Mouse (Mus musculus) MEL-GATA-1-ER (cell line): Measurements from ENCODE around the gene Fbxo47.

Source experiments
- DNase-seq: peaks from one replicate; pipeline ENCODE4 v3.0.0-alpha.2; 2012; ENCODE audit warnings: low read depth; ENCODE audit errors: extremely low read depth

Gene Fbxo47

GRCm38 (mm10) chr11:97813746-97814515, 70.0 kb downstream of the Fbxo47 start:
- no peak for DNase-seq

GRCm38 (mm10) chr11:97813085-97813484, 70.9 kb downstream of the Fbxo47 start:
- DNase-seq, result no peak

- DNase-seq, result no peak
Observed at GRCm38 (mm10) chr11:97812491-97812921, 71.4 kb downstream of the Fbxo47 start.

GRCm38 (mm10) chr11:97811569-97812362, 72.2 kb downstream of the Fbxo47 start:
- DNase-seq, result no peak

GRCm38 (mm10) chr11:97810970-97811369, 73.0 kb downstream of the Fbxo47 start:
- no peak for DNase-seq

GRCm38 (mm10) chr11:97810356-97810755, 73.6 kb downstream of the Fbxo47 start:
- DNase-seq, result no peak

- no peak for DNase-seq
Observed at GRCm38 (mm10) chr11:97809235-97810121, 74.5 kb downstream of the Fbxo47 start.

GRCm38 (mm10) chr11:97808621-97809234, 75.2 kb downstream of the Fbxo47 start:
- no peak for DNase-seq

GRCm38 (mm10) chr11:97808093-97808492, 75.9 kb downstream of the Fbxo47 start:
- DNase-seq, result no peak

GRCm38 (mm10) chr11:97807626-97808025, 76.3 kb downstream of the Fbxo47 start:
- no peak for DNase-seq

GRCm38 (mm10) chr11:97806613-97806964, 77.4 kb downstream of the Fbxo47 start:
- DNase-seq, result no peak

- DNase-seq, result no peak
Observed at GRCm38 (mm10) chr11:97805662-97806612, 78.0 kb downstream of the Fbxo47 start.

- DNase-seq, result no peak
Observed at GRCm38 (mm10) chr11:97804841-97805661, 78.9 kb downstream of the Fbxo47 start.

GRCm38 (mm10) chr11:97803847-97804246, 80.1 kb downstream of the Fbxo47 start:
- no peak for DNase-seq
